Mouse (Mus musculus) adrenal gland, postnatal 4 days (tissue): ENCODE results near the gene Gng8. TPM values are rescaled to one million over a fixed set of nuclear protein-coding genes. Genes with fewer than 3 reads are reported as not detected.

Source experiments
- DNase-seq, 2 experiments: peaks; one replicate each; pipeline ENCODE4 v3.0.0; 2021 to 2022; ENCODE audit warnings: low spot score in 2 of 2, mixed read lengths in 2 of 2
- total RNA-seq, 2 experiments: library from RNA; stranded (reverse); gene quantifications; 2 replicates each; pipeline ENCODE4 v1.2.3; 2021

Gene Gng8
- total RNA-seq, 2 experiments from 2014 or later = 2.4 to 4.0 TPM

- no peak for DNase-seq
Observed at GRCm38 (mm10) chr7:16875326-16875725, 16.3 kb upstream of the Gng8 start.

GRCm38 (mm10) chr7:16876006-16876405, 15.6 kb upstream of the Gng8 start:
- no peak for DNase-seq

- DNase-seq = no peak
Observed at GRCm38 (mm10) chr7:16876608-16877007, 15.0 kb upstream of the Gng8 start.

GRCm38 (mm10) chr7:16877717-16878116, 13.9 kb upstream of the Gng8 start:
- DNase-seq = no peak

GRCm38 (mm10) chr7:16879796-16880547, 11.6 kb upstream of the Gng8 start:
- DNase-seq = no peak

GRCm38 (mm10) chr7:16880615-16881014, 11.0 kb upstream of the Gng8 start:
- DNase-seq = no peak

GRCm38 (mm10) chr7:16883162-16883561, 8.4 kb upstream of the Gng8 start:
- DNase-seq = no peak

- DNase-seq = no peak
Observed at GRCm38 (mm10) chr7:16884334-16884733, 7.3 kb upstream of the Gng8 start.

GRCm38 (mm10) chr7:16885271-16885776, 6.3 kb upstream of the Gng8 start:
- no peak for DNase-seq

- no peak for DNase-seq
Observed at GRCm38 (mm10) chr7:16885905-16886304, 5.7 kb upstream of the Gng8 start.

GRCm38 (mm10) chr7:16890536-16890935, 1.1 kb upstream of the Gng8 start:
- DNase-seq = no peak

GRCm38 (mm10) chr7:16890944-16891343, 642 bp upstream of the Gng8 start:
- no peak for DNase-seq

- DNase-seq = no peak
Observed at GRCm38 (mm10) chr7:16892352-16892730, 755 bp downstream of the Gng8 start.

- no peak for DNase-seq
Observed at GRCm38 (mm10) chr7:16893612-16894011, 2.0 kb downstream of the Gng8 start.

GRCm38 (mm10) chr7:16894279-16894678, 2.7 kb downstream of the Gng8 start:
- no peak for DNase-seq

- peak in 1 of 2 experiments; percentile 64 for DNase-seq
Observed at GRCm38 (mm10) chr7:16895000-16895399, 3.4 kb downstream of the Gng8 start.

- DNase-seq = no peak
Observed at GRCm38 (mm10) chr7:16895511-16895910, 3.9 kb downstream of the Gng8 start.

- DNase-seq = no peak
Observed at GRCm38 (mm10) chr7:16900526-16900925, 8.9 kb downstream of the Gng8 start.

GRCm38 (mm10) chr7:16903439-16903955, 11.9 kb downstream of the Gng8 start:
- no peak for DNase-seq

GRCm38 (mm10) chr7:16904120-16904675, 12.6 kb downstream of the Gng8 start:
- DNase-seq = no peak

GRCm38 (mm10) chr7:16905491-16906021, 14.0 kb downstream of the Gng8 start:
- DNase-seq = no peak

GRCm38 (mm10) chr7:16906281-16906680, 14.7 kb downstream of the Gng8 start, which contains the start of gene Ptgir:
TSS of gene Ptgir (plus strand) at chr7:16906490.
- DNase-seq = no peak
